In the genomic region with DNA sequence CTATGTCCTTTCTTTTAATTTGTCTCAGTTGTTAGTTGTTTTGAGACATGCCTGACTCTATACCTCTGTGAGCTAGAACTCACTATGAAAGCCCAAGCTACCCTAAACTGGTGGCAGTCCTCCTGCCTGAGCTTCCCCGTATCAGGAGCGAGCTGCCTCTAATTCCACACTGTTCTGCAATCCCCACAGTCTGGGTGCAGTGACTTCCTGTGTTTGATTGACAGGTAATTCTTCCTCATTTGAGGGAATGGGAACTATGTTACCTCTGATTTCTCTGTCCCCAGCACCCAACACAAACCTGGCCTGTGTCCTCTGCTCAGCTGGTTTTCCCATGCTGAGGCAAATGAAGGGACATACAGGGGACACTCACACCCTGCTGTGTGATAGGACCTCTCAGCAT, we compare ENCODE assay signal across 23 mouse cellular contexts. TPM values are rescaled to one million over a fixed set of nuclear protein-coding genes. Genes with fewer than 3 reads are reported as not detected.
DNase-seq lines count a peak whose midpoint lies in the region; ATAC-seq and TF ChIP-seq lines count a peak whose summit lies in the region.
"Had no signal": no experiment of that assay in that cellular context is flagged by ENCODE, and none has a peak within 500 bp of the region (broad histone marks: within the 10 kb centered on the region; RNA-seq: fewer than 3 reads in every experiment).

No protein-coding gene starts in this region.

- TF ChIP-seq CTCF in MEL (IDR thresholded peaks at IDR 0.05 in 2 of 3, conservative IDR thresholded peaks at IDR 0.05 in 1 of 3; ENCODE audit: control insufficient read depth in 1 of 3, insufficient read depth in 1 of 3, low read depth in 2 of 3, low read length in 3 of 3, poor library complexity in 1 of 3, severe bottlenecking in 1 of 3): no peak
- no peak for TF ChIP-seq CTCF in small intestine, adult 2 months (IDR thresholded peaks at IDR 0.05; ENCODE audit: extremely low read depth, insufficient read length, insufficient replicate concordance, low read depth, low read length)

- H3K27me3 ChIP-seq in MEL (ENCODE audit: control insufficient read depth in 1 of 2, insufficient read depth in 2 of 2, low read length in 2 of 2): no peaks in the 10 kb centered on the region
- H3K27me3 ChIP-seq in intestine, embryonic 16.5 days (replicated peaks; ENCODE audit: control insufficient read depth, insufficient read depth, low read length): no peaks in the 10 kb centered on the region
- H3K27me3 ChIP-seq in small intestine, adult 2 months (ENCODE audit: control insufficient read depth, insufficient read depth, low read length): no peaks in the 10 kb centered on the region
- H3K27me3 ChIP-seq: forebrain, embryonic 13.5 days had no signal

- H3K4me1 ChIP-seq in MEL (ENCODE audit: control insufficient read depth in 1 of 2, insufficient read depth in 2 of 2, low read length in 2 of 2): peaks cover 0 to 3% of the 10 kb centered on the region in 2 experiments; a peak in 1 of 4 replicates
- H3K4me1 ChIP-seq in intestine, embryonic 16.5 days (ENCODE audit: control insufficient read depth, insufficient read depth, low read length): peaks cover 28% of the 10 kb centered on the region
- peaks cover 39% of the 10 kb centered on the region for H3K4me1 ChIP-seq in small intestine, adult 2 months (ENCODE audit: control insufficient read depth, insufficient read depth, insufficient read length, low read length)
- H3K4me1 ChIP-seq: embryonic facial prominence, embryonic 13.5 days had no signal

- H3K4me2 ChIP-seq in intestine, embryonic 16.5 days (ENCODE audit: low read depth, low read length): no peak overlapping the region
- H3K4me2 ChIP-seq: embryonic facial prominence, embryonic 13.5 days; forebrain, embryonic 13.5 days; hindbrain, embryonic 13.5 days had no signal

- H3K4me3 ChIP-seq in MEL (ENCODE audit: control insufficient read depth in 1 of 2, insufficient read depth in 1 of 2, low read depth in 2 of 2, low read length in 2 of 2): no peak overlapping the region
- H3K4me3 ChIP-seq in intestine, embryonic 16.5 days (ENCODE audit: low read length): no peak overlapping the region
- H3K4me3 ChIP-seq in small intestine, adult 2 months (ENCODE audit: low read depth, low read length): no peak overlapping the region
- H3K4me3 ChIP-seq: embryonic facial prominence, embryonic 13.5 days; forebrain, embryonic 13.5 days; heart, embryonic 10.5 days; hindbrain, embryonic 13.5 days had no signal

- peak; percentile 45 for ATAC-seq in common myeloid progenitor, adult 5-6 weeks (replicated peaks; ENCODE audit: low read depth, poor library complexity, severe bottlenecking)
- 0 out of 2 replicates have a peak, but pooled peaks have one; percentile 4 for ATAC-seq in intestine, embryonic 16.5 days
- ATAC-seq: forebrain, embryonic 13.5 days; forebrain, postnatal 0 days; hindbrain, postnatal 0 days had no signal

- WGBS in intestine, embryonic 16.5 days: 65% methylated on average over 2 of the region's 2 CpGs
- 63% methylated on average over 2 of the region's 2 CpGs for WGBS in small intestine, adult 2 months

- H3K36me3 ChIP-seq in MEL (ENCODE audit: control insufficient read depth in 1 of 2, insufficient read depth in 2 of 2, low read length in 2 of 2): no peaks in the 10 kb centered on the region
- H3K36me3 ChIP-seq in intestine, embryonic 16.5 days (ENCODE audit: control insufficient read depth, insufficient read depth, low read length): no peaks in the 10 kb centered on the region
- no peaks in the 10 kb centered on the region for H3K36me3 ChIP-seq in small intestine, adult 2 months (ENCODE audit: control insufficient read depth, insufficient read depth, low read length)
- H3K36me3 ChIP-seq: embryonic facial prominence, embryonic 13.5 days; heart, embryonic 10.5 days; hindbrain, embryonic 13.5 days had no signal

- no peaks in the 10 kb centered on the region for H3K9me3 ChIP-seq in MEL (replicated peaks; ENCODE audit: insufficient read depth, low read length)
- H3K9me3 ChIP-seq in intestine, embryonic 16.5 days (ENCODE audit: control insufficient read depth, low read length): no peaks in the 10 kb centered on the region
- H3K9me3 ChIP-seq: embryonic facial prominence, embryonic 13.5 days; forebrain, embryonic 13.5 days; heart, embryonic 10.5 days; hindbrain, embryonic 13.5 days had no signal

- no peak for TF ChIP-seq POLR2A in MEL (IDR thresholded peaks at IDR 0.05; ENCODE audit: control insufficient read depth in 1 of 2, insufficient read depth in 1 of 2, low read depth in 1 of 2, low read length in 2 of 2, poor library complexity in 1 of 2)
- TF ChIP-seq POLR2A in small intestine, adult 2 months (IDR thresholded peaks at IDR 0.05; ENCODE audit: low read depth, low read length): no peak

- no peak for TF ChIP-seq RAD21 in MEL (IDR thresholded peaks at IDR 0.05; ENCODE audit: low read depth, low read length)

- H3K27ac ChIP-seq in MEL (ENCODE audit: control insufficient read depth, low read depth, low read length): no peak overlapping the region
- H3K27ac ChIP-seq in intestine, embryonic 16.5 days (ENCODE audit: low read length): peak overlapping the region; percentile 59
- peak overlapping the region; percentile 75 for H3K27ac ChIP-seq in small intestine, adult 2 months (ENCODE audit: insufficient read depth, low read depth, low read length)
- H3K27ac ChIP-seq: embryonic facial prominence, embryonic 13.5 days; forebrain, embryonic 13.5 days; heart, embryonic 10.5 days; hindbrain, embryonic 13.5 days; hindbrain, postnatal 0 days had no signal

- no peak for TF ChIP-seq EP300 in MEL (IDR thresholded peaks at IDR 0.05; ENCODE audit: low read depth in 1 of 2, low read length in 2 of 2)

- intact Hi-C loops in left cerebral cortex, postnatal 4 days (cut with DNase I): no loop called here

- H3K9ac ChIP-seq in MEL (ENCODE audit: control insufficient read depth, low read depth, low read length, poor library complexity, severe bottlenecking): no peak overlapping the region
- H3K9ac ChIP-seq in intestine, embryonic 16.5 days (ENCODE audit: low read depth, low read length): no peak overlapping the region
- H3K9ac ChIP-seq: embryonic facial prominence, embryonic 13.5 days; forebrain, embryonic 13.5 days; forebrain, postnatal 0 days; hindbrain, embryonic 13.5 days had no signal

- DNase-seq in MEL (ENCODE audit: low read depth, low spot score): peak; percentile 14
- DNase-seq in left cerebral cortex, postnatal 4 days: no peak
- DNase-seq in frontal cortex, postnatal 14 days (ENCODE audit: low spot score in 2 of 2): no peak
- DNase-seq in cerebellum, adult 8-10 months: no peak
- DNase-seq: adrenal gland, adult 8-10 months; adrenal gland, postnatal 36 days; cerebellum, adult 2 months; cerebellum, postnatal 25 days; forebrain, postnatal 0 days; gastrocnemius, postnatal 36 days; heart, adult 18-20 months; heart, postnatal 10 days; heart, postnatal 4 days had no signal

- H3K79me2 ChIP-seq in MEL (ENCODE audit: control insufficient read depth, insufficient read depth, low read length, poor library complexity): no peaks in the 10 kb centered on the region

TF ChIP-seq in MEL, 35 proteins besides CTCF, POLR2A, EP300 and RAD21:
- TF ChIP-seq NELFE (IDR thresholded peaks at IDR 0.05; ENCODE audit: low read depth, low read length) (no peak), E2F4 (IDR thresholded peaks at IDR 0.05; ENCODE audit: borderline replicate concordance, low read depth, low read length) (no peak)

RNA-seq across cellular contexts. Expression of a gene that starts 27.9 kb away (rescaled TPM):
- total RNA-seq in MEL (2012; rRNA removed): 0.04 TPM in 1 of 2 replicates, not detected in the other
- polyA plus RNA-seq in MEL (2012; ENCODE audit: insufficient read depth in 1 of 2, insufficient read length in 2 of 2, low read depth in 1 of 2, low replicate concordance in 2 of 2, missing spikeins in 1 of 2): not detected
- total RNA-seq in common myeloid progenitor, adult 5-6 weeks (2017): not detected in 2 replicates
- 19.9 and 20.3 TPM in 2 replicates for polyA plus RNA-seq in intestine, embryonic 16.5 days (2015; fragmentation: Nextera tagmentation; extraction: Ambion mirVana)
- 8.9 and 18.0 TPM in 2 replicates for polyA plus RNA-seq in small intestine, adult 2 months (2012; rRNA removed)
- total RNA-seq in left cerebral cortex, postnatal 4 days (2021): 1 to 10 TPM; 5.3 to 7.6 TPM

RNA-seq across cellular contexts. Expression of a gene that starts 58.2 kb away (rescaled TPM):
- total RNA-seq in MEL (2012; rRNA removed): not detected in 2 replicates
- not detected for polyA plus RNA-seq in MEL (2012; ENCODE audit: insufficient read depth in 1 of 2, insufficient read length in 2 of 2, low read depth in 1 of 2, low replicate concordance in 2 of 2, missing spikeins in 1 of 2)
- 4.2 and 7.8 TPM in 2 replicates for total RNA-seq in common myeloid progenitor, adult 5-6 weeks (2017)
- not detected in 2 replicates for polyA plus RNA-seq in intestine, embryonic 16.5 days (2015; fragmentation: Nextera tagmentation; extraction: Ambion mirVana)
- 0.16 TPM in 1 of 2 replicates, not detected in the other for polyA plus RNA-seq in small intestine, adult 2 months (2012; rRNA removed)
- under 1 TPM; 0.44 to 0.72 TPM for total RNA-seq in left cerebral cortex, postnatal 4 days (2021)
- total RNA-seq: gastrocnemius, adult 8-10 months; gastrocnemius, postnatal 36 days; heart, adult 18-20 months; heart, postnatal 10 days; heart, postnatal 4 days had no signal
- polyA plus RNA-seq: heart, embryonic 14.5 days had no signal
